Mouse (Mus musculus): ENCODE measurements around the gene Lgi1.

- TF ChIP-seq CTCF (conservative IDR thresholded peaks at IDR 0.05; ENCODE audit: insufficient read depth, insufficient read length, low read depth, low read length) (no peak), POLR2A (IDR thresholded peaks at IDR 0.05; ENCODE audit: low read depth, low read length) (no peak)
Measured at GRCm38 (mm10) chr19:38237834-38238212, 26.5 kb upstream of the Lgi1 start.
